Mouse (Mus musculus) layer of hippocampus, postnatal 10 days (tissue): ENCODE measurements at regions not wholly inside any gene's neighbourhood (a gene's known extent, or its start where the extent isn't known, plus 50 kb on each side); places are given as distances from the start of the nearest gene placed in this dataset.

Experiments
- DNase-seq, 2 experiments: peaks; one replicate each; pipeline ENCODE4 v3.0.0; 2021; ENCODE audit warnings: low spot score in 2 of 2

DNA sequence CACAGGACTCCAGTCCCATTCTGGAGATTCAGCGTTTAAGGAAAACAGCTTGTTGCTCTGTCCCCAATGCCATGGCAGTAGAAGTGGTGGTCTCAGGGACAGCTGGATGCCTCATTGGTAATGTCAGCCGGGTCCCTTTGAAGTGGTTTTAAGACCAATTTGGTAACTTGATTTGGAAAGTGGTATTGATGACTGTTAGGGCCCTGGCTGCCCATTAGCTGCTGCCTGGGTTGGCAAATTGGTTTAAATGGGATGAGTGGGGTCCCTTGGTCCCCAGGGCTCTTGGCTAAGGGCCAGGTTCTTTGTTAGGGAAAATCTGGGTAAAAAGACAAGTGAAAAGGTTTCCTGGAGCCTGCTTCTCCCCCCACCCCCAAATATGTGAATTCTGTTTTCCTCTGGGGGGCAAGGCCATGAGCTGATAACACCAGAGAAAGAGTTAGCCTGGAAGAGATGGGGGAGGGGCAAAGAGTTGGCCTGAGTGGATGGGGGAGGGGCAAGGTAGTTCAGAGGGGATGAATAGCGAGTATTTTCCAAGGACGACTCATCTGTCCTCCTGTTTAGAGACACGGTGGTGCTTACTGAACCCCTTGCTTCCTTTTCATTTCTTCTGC lies 1224.6 kb upstream of the A1bg start:
- DNase-seq: no peak

DNA sequence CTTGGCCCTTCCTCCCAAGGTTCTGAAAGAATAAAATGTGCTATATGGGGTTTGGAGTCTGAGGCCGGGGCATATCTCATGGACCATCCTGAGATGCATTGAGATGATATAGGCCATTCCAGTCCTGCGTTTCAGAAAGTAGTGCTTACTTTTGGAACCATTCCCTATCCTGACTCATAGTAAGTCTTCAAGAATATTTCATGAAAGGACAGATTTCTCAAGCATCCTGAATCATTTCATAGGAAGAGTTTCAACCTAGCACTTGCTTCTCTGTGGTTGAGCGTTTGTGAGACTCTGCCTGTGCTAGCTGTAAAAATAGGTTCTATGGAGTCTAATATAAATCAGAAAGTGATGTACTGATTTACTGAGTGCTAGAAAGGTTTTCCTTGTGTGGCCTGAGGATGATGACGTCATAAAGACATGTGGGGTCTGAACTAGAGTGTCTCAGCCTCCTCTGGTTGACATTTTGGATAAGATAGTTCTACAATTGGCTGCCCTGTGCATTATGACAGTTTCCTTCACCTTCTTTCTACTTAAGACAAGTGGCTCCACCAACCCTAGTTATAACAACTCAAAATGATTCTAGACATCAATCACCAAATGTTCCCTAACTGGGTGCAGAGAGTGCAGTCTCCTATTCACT lies 1223.0 kb upstream of the A1bg start:
- no peak for DNase-seq

DNA sequence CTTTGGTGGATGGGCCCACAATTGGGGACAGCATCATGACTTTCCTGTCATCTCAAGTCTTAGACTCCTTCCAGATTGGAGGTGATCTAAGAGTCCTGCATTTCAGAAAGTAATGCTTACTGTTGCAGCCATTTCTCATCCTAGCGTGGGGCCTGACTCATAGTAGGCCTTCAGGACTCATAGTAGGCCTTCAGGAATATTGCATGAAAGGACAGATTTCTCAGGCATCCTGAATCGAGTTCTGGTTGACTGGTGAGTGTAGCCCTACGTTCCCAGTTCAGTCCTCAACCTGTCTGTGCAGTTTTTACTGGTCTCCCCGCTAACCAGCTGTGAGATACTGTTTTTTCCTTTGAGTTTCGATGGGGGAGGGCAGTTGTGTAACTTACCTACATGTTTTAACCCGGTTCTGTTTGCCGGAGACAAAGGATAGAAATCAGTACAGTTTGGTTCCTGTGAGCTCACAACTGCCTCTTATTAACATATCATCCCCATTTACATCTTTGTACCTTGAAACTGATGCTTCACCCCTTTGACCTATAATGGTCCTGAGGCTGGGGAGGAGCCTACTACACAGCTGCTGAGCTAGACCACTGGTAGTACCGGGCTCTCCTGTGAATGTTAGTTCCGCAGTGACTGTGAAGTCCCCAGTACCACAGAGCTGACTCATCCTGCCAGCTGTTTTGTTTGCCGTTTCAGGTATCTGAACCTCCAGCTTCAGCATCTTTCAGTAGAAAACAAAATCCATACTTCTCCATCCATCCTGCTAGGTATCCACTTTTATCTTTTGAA lies 1222.2 kb upstream of the A1bg start:
- no peak for DNase-seq

DNA sequence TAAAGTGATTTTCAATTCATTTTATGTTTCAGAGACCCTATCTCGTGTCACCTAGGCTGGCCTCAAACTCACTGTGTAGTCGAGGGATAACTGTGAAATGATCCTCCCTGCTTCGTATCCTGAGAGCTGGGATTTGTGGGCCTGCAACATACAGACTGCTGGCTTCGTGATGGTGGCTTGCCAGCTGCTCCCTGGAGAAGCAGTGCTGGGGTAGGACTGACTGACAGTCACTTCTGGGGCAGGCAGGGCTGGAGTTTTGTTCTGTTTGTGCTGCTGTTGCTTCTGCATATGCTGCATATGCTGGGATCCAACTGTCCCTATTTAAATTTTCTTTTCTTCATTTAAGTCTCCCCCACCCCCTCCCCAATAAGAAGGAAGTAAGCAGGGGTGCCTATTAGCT lies 1217.0 kb upstream of the A1bg start:
- no peak for DNase-seq

DNA sequence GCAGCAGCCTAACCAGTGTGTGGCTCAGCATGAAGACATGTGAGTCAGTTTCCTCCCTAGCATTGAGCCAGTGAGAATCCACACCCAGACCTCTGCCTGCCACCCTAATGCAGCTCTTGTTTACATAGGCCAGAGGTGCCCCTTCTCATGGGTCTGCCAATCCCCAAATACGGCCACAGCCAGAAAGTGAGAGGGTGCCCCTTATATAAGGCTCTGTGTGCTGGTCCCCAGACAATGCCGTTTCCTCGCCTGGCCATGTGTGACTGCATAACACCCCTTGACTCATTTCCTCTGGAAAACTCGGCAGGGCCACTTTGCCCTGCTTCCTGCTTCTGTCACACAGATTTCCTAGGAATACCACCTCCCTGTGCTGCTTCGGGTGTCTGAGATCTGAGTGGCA lies 1216.4 kb upstream of the A1bg start:
- no peak for DNase-seq

DNA sequence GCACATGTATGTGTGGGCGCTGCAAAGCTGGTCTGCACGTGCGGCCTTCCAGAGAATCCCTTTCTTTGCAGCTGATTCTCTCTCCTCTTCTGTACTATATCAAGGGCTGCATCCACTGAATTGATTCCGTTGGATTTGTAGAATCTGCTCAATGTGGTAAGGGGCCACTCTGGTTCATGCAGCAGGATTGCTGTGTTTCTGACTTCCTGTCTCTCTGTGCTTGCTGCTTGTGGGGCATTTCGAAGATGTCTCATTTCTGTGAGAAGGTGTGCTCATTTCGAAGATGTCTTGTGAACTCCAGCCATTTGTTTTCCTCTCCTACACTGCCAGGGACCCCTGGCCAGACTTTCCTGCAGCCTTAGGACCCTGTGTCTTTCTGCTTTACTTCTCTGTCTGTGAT lies 1215.9 kb upstream of the A1bg start:
- DNase-seq: no peak

DNA sequence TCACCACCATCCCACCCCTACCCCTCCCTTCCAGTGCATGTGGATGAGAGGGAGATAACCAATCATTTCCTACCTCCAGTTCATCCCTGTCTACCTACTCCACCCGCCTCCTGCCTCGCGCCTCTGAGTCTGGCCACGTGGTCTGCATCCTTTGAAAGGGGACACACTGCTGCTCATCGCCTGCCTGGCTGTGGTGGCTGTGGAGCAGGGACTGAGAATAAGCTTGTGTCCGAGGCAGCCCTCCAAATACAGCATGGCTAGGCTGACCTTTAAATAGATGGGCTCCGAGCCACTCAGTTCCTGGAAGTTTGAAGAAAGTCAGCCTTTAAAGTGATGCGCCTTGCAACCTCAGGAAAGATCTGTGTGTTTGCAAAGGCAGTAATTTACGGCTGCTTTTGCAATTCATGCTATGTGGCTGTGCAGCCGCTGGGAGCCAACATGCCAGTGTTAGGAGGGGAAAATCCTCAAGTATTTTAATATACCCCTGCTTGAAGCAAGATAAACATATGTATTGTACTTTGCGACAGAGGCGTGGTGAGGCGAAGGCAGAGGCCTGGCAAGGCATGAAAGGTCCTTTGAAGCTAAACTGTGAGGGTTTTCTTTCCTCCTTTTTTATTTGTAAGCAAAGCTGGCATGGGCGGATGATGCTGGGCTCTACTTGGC lies 1214.3 kb upstream of the A1bg start:
- peak in 1 of 2 experiments; percentile 31 for DNase-seq

DNA sequence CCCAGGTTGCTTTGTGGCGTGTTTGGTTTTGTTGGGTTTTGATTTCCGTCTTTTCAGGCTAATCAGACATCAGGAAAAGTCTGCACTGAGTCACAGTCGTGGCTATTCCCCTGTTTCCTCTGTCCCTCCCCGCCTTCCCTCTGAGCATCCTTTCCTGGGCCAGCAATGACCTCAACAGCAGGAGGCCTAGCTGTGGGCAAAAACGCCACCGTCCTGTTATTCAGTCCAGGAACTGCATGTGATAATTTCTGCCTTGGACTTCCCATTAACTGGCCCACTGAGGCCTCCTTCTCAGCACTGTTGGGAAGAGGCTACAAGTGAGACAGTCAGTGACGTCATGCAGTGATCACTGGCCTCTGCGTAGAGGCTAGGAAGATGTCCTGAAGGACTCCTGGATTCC lies 1212.0 kb upstream of the A1bg start:
- no peak for DNase-seq

DNA sequence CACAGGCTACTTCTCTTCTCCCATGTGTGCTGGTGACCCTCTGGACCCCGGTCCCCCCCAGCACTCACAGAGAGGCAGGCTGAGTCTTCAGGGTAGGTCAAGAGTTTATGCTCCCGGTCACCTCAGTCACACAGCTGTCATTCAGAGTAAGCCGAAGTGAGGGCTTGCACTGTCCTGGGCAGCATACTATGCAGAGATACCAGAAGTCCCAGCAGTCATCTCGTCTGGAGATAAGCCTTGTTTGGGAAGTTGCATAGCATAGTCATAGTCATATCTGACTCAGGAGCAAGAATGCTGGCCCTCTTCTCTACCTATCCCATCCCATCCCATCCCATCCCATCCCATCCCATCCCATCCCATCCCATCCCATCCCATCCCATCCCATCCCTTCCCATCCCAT lies 1211.5 kb upstream of the A1bg start:
- DNase-seq: no peak

DNA sequence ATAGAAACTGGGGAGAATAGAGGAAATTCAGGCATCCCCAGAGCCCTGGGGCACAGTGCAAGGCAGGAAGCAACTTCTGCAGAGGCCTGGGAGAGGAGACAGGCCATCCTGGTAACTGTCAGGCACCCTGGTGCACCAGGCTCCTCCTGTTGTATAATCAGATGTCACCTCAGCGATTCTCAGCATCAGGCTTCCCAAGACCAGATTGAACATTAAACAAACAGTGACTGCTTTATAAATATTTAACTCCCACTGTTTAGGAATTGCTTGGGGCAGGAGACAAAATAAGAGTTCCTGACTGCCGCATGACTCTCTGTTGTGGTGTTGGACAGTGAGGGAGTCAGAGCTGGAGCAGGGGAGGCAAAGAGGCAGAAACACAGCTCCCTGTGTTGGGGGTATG lies 1210.1 kb upstream of the A1bg start:
- DNase-seq: no peak

DNA sequence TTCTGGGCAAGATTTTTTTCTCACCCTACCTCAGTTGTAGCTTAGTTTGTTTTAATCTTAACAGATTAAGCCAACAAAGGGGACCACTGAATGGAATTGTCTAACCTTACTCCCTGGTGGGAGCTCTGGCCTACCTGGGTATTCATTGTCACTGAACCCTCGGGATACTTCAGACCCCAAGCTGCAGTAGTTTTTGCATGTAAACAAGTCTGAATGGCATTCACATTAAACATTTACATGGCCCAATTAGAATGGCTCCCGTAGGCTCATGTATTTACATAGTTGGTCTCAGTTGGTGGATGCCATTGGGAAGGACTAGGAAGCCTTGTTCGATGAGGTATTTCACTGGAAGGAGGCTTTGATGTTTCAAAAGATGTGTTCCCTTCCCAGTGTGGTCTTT lies 1208.9 kb upstream of the A1bg start:
- no peak for DNase-seq

DNA sequence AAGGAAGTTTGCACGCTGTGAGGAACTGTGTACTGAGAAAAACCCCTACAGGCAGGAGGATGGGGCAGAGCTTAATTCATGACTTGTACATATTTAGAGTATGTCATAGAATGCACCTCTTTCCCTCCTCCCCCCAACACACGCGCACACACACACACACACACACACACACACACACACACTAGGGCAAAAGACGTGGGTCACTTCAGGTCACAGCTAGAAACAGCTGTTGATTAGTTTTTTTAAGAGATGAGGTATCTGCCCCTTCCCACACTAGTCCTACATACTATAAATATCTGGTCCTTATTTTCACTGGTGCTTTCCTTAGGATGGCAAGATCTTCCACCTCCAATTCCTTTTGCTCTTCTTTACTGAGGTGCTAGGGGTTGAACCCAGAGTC lies 1207.7 kb upstream of the A1bg start:
- no peak for DNase-seq

DNA sequence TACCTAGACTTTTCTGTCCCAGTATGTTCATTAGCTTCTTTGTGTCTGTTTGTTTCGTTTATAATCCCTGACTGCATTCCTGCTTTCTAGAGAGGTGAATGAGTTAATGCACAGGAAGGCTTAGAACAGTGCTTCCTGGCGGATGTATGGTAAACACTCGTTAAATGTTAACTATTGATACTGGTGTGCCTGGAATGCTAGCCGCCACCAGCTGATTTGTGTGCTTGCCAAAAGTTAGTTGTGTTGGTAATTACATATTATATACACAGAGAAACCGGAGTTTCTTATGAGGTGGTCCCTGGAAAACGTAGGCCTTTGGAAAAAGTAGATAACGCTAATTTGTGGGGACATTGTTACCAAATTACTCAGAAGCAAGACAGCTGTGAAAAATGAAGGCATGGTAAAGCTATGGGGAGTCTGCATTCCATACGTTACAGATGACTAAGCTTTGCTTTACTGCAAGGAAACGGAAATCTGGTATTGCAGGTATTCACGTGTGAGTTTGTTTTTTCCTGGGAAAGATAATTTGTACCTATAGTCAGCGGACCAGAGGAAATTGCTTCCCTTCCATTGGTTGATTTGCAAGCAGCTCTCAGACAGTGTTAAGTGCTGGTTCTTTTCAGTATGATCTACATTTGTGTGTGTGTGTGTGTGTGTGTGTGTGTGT lies 1205.9 kb upstream of the A1bg start:
- DNase-seq: no peak

DNA sequence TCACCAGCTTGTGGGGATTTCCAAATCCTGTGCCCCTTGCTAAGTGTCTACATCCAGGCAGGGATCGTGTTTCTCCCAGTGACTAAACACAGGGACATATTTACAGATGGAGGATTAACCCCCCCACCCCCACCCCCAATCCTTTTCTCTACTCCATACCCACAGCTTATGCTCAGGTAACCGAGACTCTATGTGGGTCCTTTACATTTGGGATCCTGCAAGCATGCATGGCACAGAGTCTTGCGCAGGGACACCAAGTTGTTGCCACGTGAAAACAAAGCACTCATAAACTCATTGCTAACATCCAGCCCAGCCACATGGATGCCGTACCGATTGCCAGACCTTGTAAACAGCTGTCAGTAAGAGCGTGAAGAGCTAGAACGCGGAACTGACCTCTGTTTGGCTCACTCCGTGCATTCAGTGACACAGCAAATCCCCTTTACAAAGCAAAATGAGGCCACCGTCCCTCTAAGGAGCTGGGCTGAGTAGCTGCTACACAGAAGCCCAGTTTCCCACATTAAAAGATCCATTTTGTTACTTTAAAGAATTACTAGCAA lies 1204.9 kb upstream of the A1bg start:
- no peak for DNase-seq

DNA sequence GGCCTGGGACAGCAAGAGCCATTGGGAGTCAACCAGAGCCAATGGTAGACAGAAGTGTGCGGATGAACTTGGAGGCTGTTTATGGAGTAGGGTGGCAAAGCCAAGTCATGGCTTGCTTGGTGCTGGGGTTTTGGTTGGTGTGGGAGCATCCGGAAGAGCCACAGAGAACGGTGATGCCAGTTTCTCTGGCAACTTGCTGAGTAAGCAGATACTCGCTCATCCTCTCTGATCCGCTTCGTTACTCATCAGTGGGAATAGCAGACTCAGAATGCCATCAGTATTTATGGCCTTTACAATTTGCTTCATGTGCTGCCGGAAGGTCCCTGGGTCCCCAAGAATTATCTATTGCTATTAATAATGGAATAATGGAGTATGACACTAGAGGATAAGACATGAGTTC lies 1202.9 kb upstream of the A1bg start:
- DNase-seq: no peak

DNA sequence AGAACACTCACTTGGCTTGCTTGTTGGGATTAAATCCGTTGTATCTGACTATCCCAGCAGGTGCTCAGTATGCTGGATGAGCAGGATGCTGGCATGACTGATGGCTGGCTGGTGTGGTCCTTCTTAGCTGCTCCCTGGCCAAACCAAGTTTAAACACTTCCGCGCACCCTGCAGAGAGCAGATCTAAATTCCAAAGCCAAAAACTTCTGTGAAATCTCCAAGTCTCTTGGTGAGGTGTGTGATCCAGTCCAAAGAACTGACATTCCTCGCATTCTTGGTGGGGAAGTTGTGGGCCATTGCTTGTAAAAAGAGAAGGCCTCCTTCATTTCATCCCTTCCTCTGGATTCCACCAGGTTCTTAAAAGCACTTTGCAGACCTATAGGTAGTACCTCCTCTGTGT lies 1200.9 kb upstream of the A1bg start:
- DNase-seq: no peak

DNA sequence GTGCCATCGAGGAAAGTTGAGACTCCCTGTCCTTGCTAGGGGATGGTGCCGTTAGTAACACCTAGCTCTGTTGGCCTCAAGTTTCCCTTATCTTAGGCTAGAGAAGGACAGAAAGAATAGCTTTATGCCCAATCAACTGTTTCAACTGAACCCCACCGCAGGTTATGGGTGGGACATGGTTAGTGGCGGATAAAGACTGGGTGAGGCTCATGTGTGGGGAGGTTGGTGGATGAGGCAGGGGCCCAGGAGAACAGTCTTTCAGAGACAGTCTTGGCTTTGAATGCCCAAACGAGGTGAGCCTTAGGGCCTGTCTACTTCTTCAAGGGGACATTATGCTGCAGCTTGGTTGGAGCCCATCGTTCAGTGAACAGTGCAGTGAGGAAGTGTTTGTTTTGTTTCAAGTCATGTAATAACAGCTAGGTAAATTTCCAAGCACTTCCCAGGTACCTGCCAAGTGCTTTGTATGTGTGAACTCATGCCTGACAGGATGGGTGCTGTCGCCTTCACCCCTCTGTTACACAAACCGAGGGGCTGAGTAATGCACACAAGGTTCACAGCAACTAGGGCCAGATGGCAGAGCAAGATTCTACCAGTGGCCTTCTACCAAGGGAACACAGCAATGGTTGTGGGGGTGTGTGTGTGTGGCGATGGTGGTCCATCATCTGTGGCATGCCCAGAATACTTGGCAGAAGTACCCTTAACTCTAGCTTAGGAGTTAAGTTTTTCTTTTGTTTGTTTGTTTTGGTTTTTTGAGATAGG lies 1199.6 kb upstream of the A1bg start:
- no peak for DNase-seq

DNA sequence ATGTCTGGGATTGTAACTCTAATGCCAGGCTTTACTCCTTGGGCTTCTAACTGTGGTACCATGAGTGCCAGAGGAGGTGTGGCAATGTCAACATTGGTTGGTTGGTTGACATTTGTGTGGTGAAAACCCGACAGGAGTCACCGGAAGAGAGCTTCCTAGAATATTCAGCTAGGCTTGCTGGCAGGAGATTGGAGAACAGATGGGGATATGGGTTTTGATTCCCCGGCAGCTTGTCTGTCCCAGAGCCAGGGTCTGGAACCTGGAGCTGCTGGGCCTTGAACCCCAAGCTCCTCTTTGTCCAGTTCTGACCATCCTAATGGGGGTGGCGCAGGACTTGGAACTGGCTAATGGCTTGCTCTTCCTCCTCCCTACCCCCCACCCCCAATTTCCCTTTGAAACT lies 1198.9 kb upstream of the A1bg start:
- no peak for DNase-seq

DNA sequence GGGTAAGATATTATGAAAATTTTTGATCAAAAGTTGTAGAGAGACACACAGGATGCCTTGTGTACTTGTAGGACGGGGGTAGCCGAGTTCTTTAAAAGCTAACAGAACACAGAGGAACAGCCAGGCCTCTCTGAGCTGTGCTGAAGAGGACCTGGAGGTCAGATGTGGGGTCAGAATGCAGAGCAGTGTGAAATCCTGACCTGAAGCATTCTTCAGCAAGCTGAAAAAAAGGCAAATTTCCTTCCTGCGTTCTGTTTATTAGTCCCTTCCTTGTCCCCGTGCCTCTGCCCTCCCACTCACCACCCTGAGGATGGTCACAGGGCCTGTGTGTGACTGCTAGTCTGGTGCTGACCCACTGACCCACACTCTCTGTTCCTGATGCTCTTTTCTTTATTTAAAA lies 1197.9 kb upstream of the A1bg start:
- no peak for DNase-seq

DNA sequence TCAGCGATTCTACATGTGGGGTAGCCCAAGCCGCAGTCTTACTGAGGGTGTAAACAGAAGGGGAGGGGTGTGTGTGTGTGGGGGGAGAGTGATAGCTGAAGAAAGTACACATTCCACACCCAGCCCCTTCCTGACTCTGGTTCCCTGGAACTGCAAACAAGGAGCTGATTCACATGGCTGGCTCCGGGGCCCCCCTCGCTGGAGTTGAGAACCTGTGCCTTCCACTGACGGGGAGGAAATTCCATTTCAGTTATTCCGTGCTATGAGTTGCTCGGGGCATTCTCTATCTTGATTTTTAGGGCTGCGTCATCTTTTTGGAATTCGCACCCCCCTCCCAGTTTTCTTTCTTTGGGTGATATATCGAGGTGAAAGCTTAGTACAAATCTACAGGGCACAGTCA lies 1196.2 kb upstream of the A1bg start:
- no peak for DNase-seq

DNA sequence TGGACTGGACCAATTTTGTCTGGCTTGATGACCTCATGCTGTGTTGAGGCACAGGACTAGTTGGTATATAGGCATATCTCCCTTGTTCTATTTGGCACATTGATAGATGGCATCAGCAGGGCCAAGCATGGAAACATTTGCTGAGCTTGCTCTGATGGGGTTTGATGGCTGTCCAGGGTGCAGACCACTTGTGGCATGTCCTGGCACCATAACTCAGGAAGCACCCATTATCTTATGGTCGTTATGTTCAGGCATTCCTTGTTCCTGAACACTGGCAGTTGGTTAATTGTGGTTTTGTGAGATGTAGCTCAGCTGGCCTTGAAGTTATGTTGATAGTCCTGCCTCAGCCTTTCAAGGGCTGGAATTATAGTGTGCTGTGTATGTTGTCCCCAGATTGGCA lies 1193.4 kb upstream of the A1bg start:
- no peak for DNase-seq
